In the genomic region with DNA sequence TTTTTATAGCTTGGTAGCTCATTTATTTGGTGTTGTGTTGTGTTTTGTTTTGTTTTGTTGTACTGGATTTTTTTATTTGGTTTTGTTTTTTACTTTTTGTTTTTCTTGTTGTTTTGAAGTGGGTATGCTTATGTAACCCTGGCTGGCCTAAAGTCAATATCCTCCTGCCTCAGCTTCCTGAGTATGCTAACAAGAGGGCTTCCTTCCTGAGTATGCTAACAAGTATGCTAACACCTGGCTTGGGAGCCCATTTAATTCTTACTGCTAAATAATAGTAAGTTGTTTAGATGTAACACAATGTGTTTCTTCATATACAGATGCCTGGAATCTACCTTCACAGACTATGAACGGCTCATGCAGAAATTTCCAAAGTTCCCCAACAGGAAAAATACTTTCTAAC, we compare ENCODE assay signal across 8 mouse cellular contexts. TPM values are rescaled to one million over a fixed set of nuclear protein-coding genes. Genes with fewer than 3 reads are reported as not detected.
DNase-seq lines count a peak whose midpoint lies in the region; ATAC-seq and TF ChIP-seq lines count a peak whose summit lies in the region.

No protein-coding gene starts in this region.

- no peak for ATAC-seq in forebrain, embryonic 11.5 days (replicated peaks; ENCODE audit: low FRiP score)
- ATAC-seq in lung, embryonic 14.5 days (ENCODE audit: insufficient read depth), result no peak

- no peak overlapping the region for H3K4me2 ChIP-seq in forebrain, embryonic 11.5 days (ENCODE audit: low read depth, low read length, severe bottlenecking)
- H3K4me2 ChIP-seq in lung, embryonic 14.5 days, result peak overlapping the region; percentile 86
- H3K4me2 ChIP-seq in myocyte (ENCODE audit: low read depth), result peak overlapping the region; percentile 72

- no peak overlapping the region for H3ac ChIP-seq in myocyte (ENCODE audit: control insufficient read depth, insufficient read length)

- peaks cover 24% of the 10 kb centered on the region for H3K4me1 ChIP-seq in forebrain, embryonic 10.5 days
- H3K4me1 ChIP-seq in forebrain, embryonic 11.5 days (replicated peaks; ENCODE audit: control insufficient read depth, insufficient read depth, low read length), result peaks cover 3% of the 10 kb centered on the region; the same call in 1 of the 2 replicates
- 0 out of 2 replicates have a peak, but pooled peaks cover 5% of the 10 kb centered on the region for H3K4me1 ChIP-seq in lung, embryonic 14.5 days (ENCODE audit: insufficient read depth)

- H3K27me3 ChIP-seq in forebrain, embryonic 10.5 days (ENCODE audit: poor library complexity, severe bottlenecking), result peaks cover 15% of the 10 kb centered on the region
- no peaks in the 10 kb centered on the region; the same call in 1 of the 2 replicates for H3K27me3 ChIP-seq in forebrain, embryonic 11.5 days (ENCODE audit: control insufficient read depth, insufficient read depth, low read length)
- H3K27me3 ChIP-seq in lung, embryonic 14.5 days (ENCODE audit: insufficient read depth, low read length), result no peaks in the 10 kb centered on the region
- H3K27me3 ChIP-seq in myocyte (ENCODE audit: control insufficient read depth, insufficient read depth, insufficient read length), result no peaks in the 10 kb centered on the region

- 89% methylated on average over 1 of the region's 1 CpGs for WGBS in forebrain, embryonic 10.5 days
- 89% methylated on average over 1 of the region's 1 CpGs for WGBS in forebrain, embryonic 11.5 days
- WGBS in lung, embryonic 14.5 days, result 84% methylated on average over 1 of the region's 1 CpGs

- peaks cover 13% of the 10 kb centered on the region for H3K36me3 ChIP-seq in forebrain, embryonic 10.5 days (replicated peaks)
- no peaks in the 10 kb centered on the region for H3K36me3 ChIP-seq in forebrain, embryonic 11.5 days (ENCODE audit: control insufficient read depth, insufficient read depth, low read length)
- peaks cover 4% of the 10 kb centered on the region; the same call in 1 of the 2 replicates for H3K36me3 ChIP-seq in lung, embryonic 14.5 days (ENCODE audit: insufficient read depth)
- H3K36me3 ChIP-seq in myocyte (ENCODE audit: control insufficient read depth, insufficient read depth), result no peaks in the 10 kb centered on the region

- H3K4me3 ChIP-seq in forebrain, embryonic 10.5 days, result peak overlapping the region; percentile 64
- no peak overlapping the region for H3K4me3 ChIP-seq in forebrain, embryonic 11.5 days (ENCODE audit: low read depth, low read length)
- H3K4me3 ChIP-seq in lung, embryonic 14.5 days (ENCODE audit: low read depth, low read length), result peak overlapping the region; percentile 96; the same call in 1 of the 2 replicates
- peak overlapping the region; percentile 74 for H3K4me3 ChIP-seq in myocyte

- DNase-seq in forebrain, embryonic 10.5 days (ENCODE audit: extremely low spot score, low spot score), result no peak
- no peak for DNase-seq in forebrain, embryonic 11.5 days (ENCODE audit: low spot score)
- no peak for DNase-seq in lung, embryonic 14.5 days
- no peak for DNase-seq in lung, postnatal 36 days
- DNase-seq in induced T-regulatory cell, adult 2 months (ENCODE audit: low read depth), result peak; percentile 69
- no peak for DNase-seq in thymus, postnatal 0 days (ENCODE audit: low spot score)
- DNase-seq in cerebellum, adult 8-10 months, result no peak

- TF ChIP-seq CTCF in lung, embryonic 14.5 days (IDR thresholded peaks at IDR 0.05; ENCODE audit: low read depth), result no peak

- no peaks in the 10 kb centered on the region for H3K9me3 ChIP-seq in forebrain, embryonic 10.5 days
- no peaks in the 10 kb centered on the region for H3K9me3 ChIP-seq in forebrain, embryonic 11.5 days (ENCODE audit: control insufficient read depth, low read length)
- H3K9me3 ChIP-seq in lung, embryonic 14.5 days (ENCODE audit: low read depth, low read length), result no peaks in the 10 kb centered on the region

- H3K9ac ChIP-seq in forebrain, embryonic 11.5 days (ENCODE audit: low read length), result no peak overlapping the region
- H3K9ac ChIP-seq in lung, embryonic 14.5 days, result peak overlapping the region; percentile 99

- peak overlapping the region; percentile 99 for H3K27ac ChIP-seq in forebrain, embryonic 10.5 days
- no peak overlapping the region; the same call in 1 of the 2 replicates for H3K27ac ChIP-seq in forebrain, embryonic 11.5 days (ENCODE audit: low read depth, low read length)
- peak overlapping the region; percentile 99 for H3K27ac ChIP-seq in lung, embryonic 14.5 days (ENCODE audit: low read depth)

- H3K79me2 ChIP-seq in myocyte (ENCODE audit: control insufficient read depth, insufficient read depth), result peaks cover 36% of the 10 kb centered on the region

- TF ChIP-seq POLR2A in myocyte (IDR thresholded peaks at IDR 0.05; ENCODE audit: insufficient read length, low read depth), result no peak

TF ChIP-seq in myocyte, 11 proteins besides CTCF, POLR2A, EP300 and RAD21:
- TF ChIP-seq SRF (IDR thresholded peaks at IDR 0.05; ENCODE audit: control insufficient read depth, insufficient read length, low read depth) (no peak), TCF12 (IDR thresholded peaks at IDR 0.05; ENCODE audit: insufficient read depth, poor library complexity, severe bottlenecking) (no peak), TCF3 (IDR thresholded peaks at IDR 0.05; ENCODE audit: insufficient read length, low read depth) (no peak), MYOG (IDR thresholded peaks at IDR 0.05; ENCODE audit: control insufficient read depth in 1 of 3, insufficient read depth in 1 of 3, insufficient read length in 2 of 3, low read depth in 2 of 3) (no peak)
TF ChIP-seq in myocyte: peak in this region for 0.

RNA-seq across cellular contexts. Expression of a gene that starts 1.3 kb away (rescaled TPM):
- 30.9 and 32.3 TPM in 2 replicates for polyA plus RNA-seq in forebrain, embryonic 10.5 days (2016; fragmentation: Nextera tagmentation; extraction: Ambion mirVana)
- polyA plus RNA-seq in forebrain, embryonic 11.5 days (2014; fragmentation: Nextera tagmentation; extraction: Ambion mirVana), result 42.2 and 44.8 TPM in 2 replicates
- polyA plus RNA-seq in lung, embryonic 14.5 days (2014; fragmentation: Nextera tagmentation; extraction: Ambion mirVana), result 46.6 and 46.8 TPM in 2 replicates
- 15.4 TPM for polyA plus RNA-seq in myocyte (2012; fragmentation: generic; extraction: Trizol)
- 36.7 and 50.8 TPM in 2 replicates for polyA plus RNA-seq in thymus, postnatal 0 days (2015; fragmentation: Nextera tagmentation; extraction: Ambion mirVana)
